Mouse (Mus musculus) MEL (cell line): ENCODE measurements at regions not wholly inside any gene's neighbourhood (a gene's known extent, or its start where the extent isn't known, plus 50 kb on each side); places are given as distances from the start of the nearest gene placed in this dataset.

Experiments used
- DNase-seq: peaks from one replicate; pipeline ENCODE4 v3.0.0; 2011; ENCODE audit warnings: low read depth, low spot score
- H3K27ac ChIP-seq: 2 replicates; pipeline ENCODE4 v1.5.1; 2012; ENCODE audit warnings: low read depth, mild to moderate bottlenecking, control low read depth, low read length, moderate library complexity; ENCODE audit not compliant: control insufficient read depth
- H3K27me3 ChIP-seq, 2 experiments: fragments of 150-350 bp in 1 of 2; sonication (generic) in 1 of 2; 2 replicates each; pipeline ENCODE4 v1.6.1; 2012; ENCODE audit warnings: low read length in 2 of 2, mild to moderate bottlenecking in 2 of 2, improper control_type of control experiment in 1 of 2, moderate library complexity in 1 of 2; ENCODE audit not compliant: insufficient read depth in 2 of 2, control insufficient read depth in 1 of 2
- H3K36me3 ChIP-seq, 2 experiments: 2 replicates each; pipeline ENCODE4 v1.6.1; 2012 to 2014; ENCODE audit warnings: low read length in 2 of 2, improper control_type of control experiment in 1 of 2, inconsistent platforms in 1 of 2, mild to moderate bottlenecking in 1 of 2; ENCODE audit not compliant: insufficient read depth in 2 of 2, control insufficient read depth in 1 of 2
- H3K4me1 ChIP-seq, 2 experiments: fragments of 150-350 bp in 1 of 2; sonication (generic) in 1 of 2; 2 replicates each; pipeline ENCODE4 v1.6.1; 2012; ENCODE audit warnings: low read length in 2 of 2, improper control_type of control experiment in 1 of 2, mild to moderate bottlenecking in 1 of 2; ENCODE audit not compliant: insufficient read depth in 2 of 2, control insufficient read depth in 1 of 2
- H3K4me3 ChIP-seq, 2 experiments: fragments of 150-350 bp in 1 of 2; sonication (generic) in 1 of 2; 2 replicates each; pipeline ENCODE4 v1.5.1; 2012; ENCODE audit warnings: low read depth in 2 of 2, low read length in 2 of 2, mild to moderate bottlenecking in 2 of 2, moderate library complexity in 2 of 2, control low read depth in 1 of 2, improper control_type of control experiment in 1 of 2; ENCODE audit not compliant: control insufficient read depth in 1 of 2, insufficient read depth in 1 of 2
- H3K79me2 ChIP-seq: 2 replicates; pipeline ENCODE4 v1.6.1; 2012; ENCODE audit warnings: mild to moderate bottlenecking, low read length, moderate library complexity; ENCODE audit not compliant: control insufficient read depth, poor library complexity, insufficient read depth
- H3K9ac ChIP-seq: 2 replicates; pipeline ENCODE4 v1.6.1; 2012; ENCODE audit warnings: low read depth, mild to moderate bottlenecking, control low read depth, low read length, moderate library complexity; ENCODE audit not compliant: control insufficient read depth, poor library complexity, severe bottlenecking
- H3K9me3 ChIP-seq: fragments of 150-350 bp; sonication (generic); replicated peaks from 2 replicates; pipeline ENCODE4 v1.6.1; 2012; ENCODE audit warnings: mild to moderate bottlenecking, low read length, improper control_type of control experiment, moderate library complexity; ENCODE audit not compliant: insufficient read depth
- BHLHE40 ChIP-seq: IDR thresholded peaks from 2 replicates; pipeline ENCODE4 v1.6.1; 2012; ENCODE audit warnings: low read depth, mild to moderate bottlenecking, inconsistent platforms, low read length, improper control_type of control experiment, borderline replicate concordance
- CTCF ChIP-seq, 3 experiments: IDR thresholded peaks in 2 of 3; conservative IDR thresholded peaks in 1 of 3; 2 replicates each; pipeline ENCODE4 v1.5.1; 2011 to 2012; ENCODE audit warnings: low read length in 3 of 3, low read depth in 2 of 3, mild to moderate bottlenecking in 2 of 3, improper control_type of control experiment in 1 of 3, inconsistent platforms in 1 of 3, mixed read lengths in 1 of 3, moderate library complexity in 1 of 3; ENCODE audit not compliant: control insufficient read depth in 1 of 3, insufficient read depth in 1 of 3, poor library complexity in 1 of 3, severe bottlenecking in 1 of 3
- E2F4 ChIP-seq: IDR thresholded peaks from 2 replicates; pipeline ENCODE4 v1.6.1; 2011; ENCODE audit warnings: low read depth, low read length, improper control_type of control experiment, borderline replicate concordance
- GABPA ChIP-seq: IDR thresholded peaks from 2 replicates; pipeline ENCODE4 v1.6.1; 2012; ENCODE audit warnings: low read depth, mild to moderate bottlenecking, inconsistent platforms, low read length, improper control_type of control experiment, moderate library complexity
- HCFC1 ChIP-seq: IDR thresholded peaks from 2 replicates; pipeline ENCODE4 v1.6.1; 2012; ENCODE audit warnings: low read depth, mild to moderate bottlenecking, inconsistent platforms, low read length, improper control_type of control experiment, moderate library complexity
- KAT2A ChIP-seq: conservative IDR thresholded peaks from 2 replicates; pipeline ENCODE4 v1.6.1; 2012; ENCODE audit warnings: low read depth, low read length, improper control_type of control experiment, inconsistent platforms
- MAFK ChIP-seq: IDR thresholded peaks from 2 replicates; pipeline ENCODE4 v1.6.1; 2011; ENCODE audit warnings: low read depth, mild to moderate bottlenecking, low read length, improper control_type of control experiment, borderline replicate concordance
- MAZ ChIP-seq: IDR thresholded peaks from 2 replicates; pipeline ENCODE4 v1.6.1; 2012; ENCODE audit warnings: low read depth, mild to moderate bottlenecking, inconsistent platforms, low read length, improper control_type of control experiment
- MEF2A ChIP-seq: IDR thresholded peaks from 2 replicates; pipeline ENCODE4 v1.6.1; 2014; ENCODE audit warnings: low read depth, mild to moderate bottlenecking, inconsistent platforms, low read length, improper control_type of control experiment; ENCODE audit not compliant: poor library complexity, insufficient replicate concordance, severe bottlenecking; ENCODE audit errors: extremely low read depth
- MXI1 ChIP-seq: IDR thresholded peaks from 2 replicates; pipeline ENCODE4 v1.6.1; 2011; ENCODE audit warnings: mild to moderate bottlenecking, low read depth, low read length, improper control_type of control experiment
- MYC ChIP-seq: IDR thresholded peaks from 2 replicates; pipeline ENCODE4 v1.6.1; 2011; ENCODE audit warnings: low read depth, mild to moderate bottlenecking, low read length, improper control_type of control experiment, moderate library complexity
- NELFE ChIP-seq: IDR thresholded peaks from 2 replicates; pipeline ENCODE4 v1.6.1; 2011; ENCODE audit warnings: low read depth, low read length, improper control_type of control experiment
- POLR2A ChIP-seq, 2 experiments: IDR thresholded peaks; 2 replicates each; pipeline ENCODE4 v1.6.1; 2011 to 2012; ENCODE audit warnings: low read length in 2 of 2, mild to moderate bottlenecking in 2 of 2, control low read depth in 1 of 2, improper control_type of control experiment in 1 of 2, low read depth in 1 of 2, moderate library complexity in 1 of 2; ENCODE audit not compliant: control insufficient read depth in 1 of 2, insufficient read depth in 1 of 2, poor library complexity in 1 of 2
- POLR2AphosphoS2 ChIP-seq: IDR thresholded peaks from 2 replicates; pipeline ENCODE4 v1.6.1; 2011; ENCODE audit warnings: low read length, improper control_type of control experiment
- POLR2AphosphoS5 ChIP-seq: IDR thresholded peaks from 2 replicates; pipeline ENCODE4 v1.6.1; 2012; ENCODE audit warnings: low read depth, borderline replicate concordance, mild to moderate bottlenecking, inconsistent platforms, low read length, moderate library complexity, mixed read lengths
- TAL1 ChIP-seq: IDR thresholded peaks from 2 replicates; pipeline ENCODE4 v1.6.1; 2012; ENCODE audit warnings: mild to moderate bottlenecking, inconsistent platforms, low read length, moderate library complexity, mixed read lengths
- USF1 ChIP-seq: IDR thresholded peaks from 2 replicates; pipeline ENCODE4 v1.6.1; 2014; ENCODE audit warnings: low read depth, mild to moderate bottlenecking, inconsistent platforms, low read length, improper control_type of control experiment, moderate library complexity
- ZC3H11A ChIP-seq: IDR thresholded peaks from 2 replicates; pipeline ENCODE4 v1.6.1; 2012; ENCODE audit warnings: low read depth, mild to moderate bottlenecking, inconsistent platforms, low read length, improper control_type of control experiment
- ZNF384 ChIP-seq: IDR thresholded peaks from 2 replicates; pipeline ENCODE4 v1.6.1; 2012; ENCODE audit warnings: low read depth, mild to moderate bottlenecking, inconsistent platforms, low read length, improper control_type of control experiment

GRCm38 (mm10) chr17:88118714-88119113 is 53.6 kb upstream of the Fbxo11 start (continued):
- no peak for TF ChIP-seq POLR2AphosphoS5
- TF ChIP-seq ZNF384 = peak; percentile 95
- no peak for TF ChIP-seq KAT2A
- TF ChIP-seq TAL1 = 0 out of 2 replicates have a peak, but pooled peaks have one; percentile 6
- no peak for TF ChIP-seq MAFK
- no peak for TF ChIP-seq GABPA
- TF ChIP-seq MEF2A = no peak
- no peak for TF ChIP-seq HCFC1

GRCm38 (mm10) chr17:88123711-88124110 is 58.6 kb upstream of the Fbxo11 start:
- peaks cover 0 to 5% of the 10 kb centered on the region in 2 experiments; a peak in 2 of 4 replicates for H3K36me3 ChIP-seq
- no peaks in the 10 kb centered on the region for H3K9me3 ChIP-seq
- H3K4me3 ChIP-seq = no peak overlapping the region
- no peaks in the 10 kb centered on the region for H3K79me2 ChIP-seq
- H3K27me3 ChIP-seq = no peaks in the 10 kb centered on the region
- H3K4me1 ChIP-seq = peaks cover 0 to 2% of the 10 kb centered on the region in 2 experiments; a peak in 2 of 4 replicates
- no peak overlapping the region for H3K9ac ChIP-seq
- H3K27ac ChIP-seq = no peak overlapping the region
- no peak for TF ChIP-seq ZC3H11A
- no peak for TF ChIP-seq USF1
- TF ChIP-seq BHLHE40 = no peak
- TF ChIP-seq CTCF (IDR thresholded peaks at IDR 0.05 in 2 of 3, conservative IDR thresholded peaks at IDR 0.05 in 1 of 3; ENCODE audit: control insufficient read depth in 1 of 3, insufficient read depth in 1 of 3, low read depth in 2 of 3, low read length in 3 of 3, poor library complexity in 1 of 3, severe bottlenecking in 1 of 3) = no peak
- TF ChIP-seq GABPA = no peak
- no peak for TF ChIP-seq MAZ
- TF ChIP-seq MYC = no peak
- TF ChIP-seq E2F4 = no peak
- TF ChIP-seq TAL1 = no peak
- TF ChIP-seq POLR2AphosphoS2 = no peak
- no peak for TF ChIP-seq HCFC1
- TF ChIP-seq MXI1 = no peak
- TF ChIP-seq POLR2AphosphoS5 = no peak
- no peak for TF ChIP-seq POLR2A (IDR thresholded peaks at IDR 0.05; ENCODE audit: control insufficient read depth in 1 of 2, insufficient read depth in 1 of 2, low read depth in 1 of 2, low read length in 2 of 2, poor library complexity in 1 of 2)
- DNase-seq = peak; percentile 41

GRCm38 (mm10) chr17:88127126-88127525 is 62.0 kb upstream of the Fbxo11 start:
- TF ChIP-seq NELFE (no peak), GABPA (no peak), USF1 (no peak), MXI1 (no peak), MAZ (no peak)
- Histone ChIP-seq H3K9me3 (no peaks in the 10 kb centered on the region), H3K4me3 (no peak overlapping the region), H3K9ac (no peak overlapping the region), H3K79me2 (no peaks in the 10 kb centered on the region), H3K27ac (no peak overlapping the region), H3K27me3 (no peaks in the 10 kb centered on the region), H3K4me1 (no peaks in the 10 kb centered on the region; a peak in 1 of 4 replicates), H3K36me3 (no peaks in the 10 kb centered on the region)
- DNase-seq = no peak
